Mouse (Mus musculus): Measurements from ENCODE around the gene Olfr315. TPM values are rescaled to one million over a fixed set of nuclear protein-coding genes. Genes with fewer than 3 reads are reported as not detected.
"Not testable (repeated sequence)": the region's sequence is repeated elsewhere in the genome, so short reads cannot be mapped to it uniquely, and the experiment has no call there.

The Olfr315 gene
- polyA plus RNA-seq, 1 experiment from 2014 or later = not detected

GRCm38 (mm10) chr11:58828937-58829336 lies 55.9 kb downstream of the Olfr315 start, which contains the start of gene Olfr312:
Olfr312 (plus strand) TSS chr11:58829237.
- not testable (repeated sequence) for H3K9me3 ChIP-seq (replicated peaks); H3K4me2 ChIP-seq; H3K4me3 ChIP-seq; H3K9ac ChIP-seq; H3K4me1 ChIP-seq (replicated peaks); H3K27ac ChIP-seq (ENCODE audit: poor library complexity, severe bottlenecking); H3K27me3 ChIP-seq (replicated peaks); ATAC-seq (ENCODE audit: insufficient number of reproducible peaks, low FRiP score); H3K36me3 ChIP-seq

GRCm38 (mm10) chr11:58829764-58830163 lies 56.8 kb downstream of the Olfr315 start:
- Histone ChIP-seq H3K4me3 (no peak overlapping the region), H3K36me3 (no peaks in the 10 kb centered on the region), H3K9me3 (replicated peaks) (no peaks in the 10 kb centered on the region), H3K27ac (ENCODE audit: poor library complexity, severe bottlenecking) (no peak overlapping the region), H3K9ac (no peak overlapping the region), H3K4me1 (replicated peaks) (no peaks in the 10 kb centered on the region), H3K4me2 (no peak overlapping the region), H3K27me3 (replicated peaks) (no peaks in the 10 kb centered on the region)
- ATAC-seq (ENCODE audit: insufficient number of reproducible peaks, low FRiP score) = no peak
- WGBS = 70% methylated on average over 3 of the region's 3 CpGs

Other genes starting within 250 kb of the Olfr315 start
- not detected in 2 replicates for gene Olfr330, start 238.4 kb upstream of the Olfr315 start, polyA plus RNA-seq (2016; fragmentation: Nextera tagmentation; extraction: Ambion mirVana)
- gene Olfr329-ps, start 226.8 kb upstream of the Olfr315 start, polyA plus RNA-seq (2016; fragmentation: Nextera tagmentation; extraction: Ambion mirVana) = not detected in 2 replicates
- gene Olfr328, start 217.6 kb upstream of the Olfr315 start, polyA plus RNA-seq (2016; fragmentation: Nextera tagmentation; extraction: Ambion mirVana) = not detected in 2 replicates
- not detected in 2 replicates for gene Olfr224, start 202.6 kb upstream of the Olfr315 start, polyA plus RNA-seq (2016; fragmentation: Nextera tagmentation; extraction: Ambion mirVana)
- not detected in 2 replicates for gene Olfr325, start 195.5 kb upstream of the Olfr315 start, polyA plus RNA-seq (2016; fragmentation: Nextera tagmentation; extraction: Ambion mirVana)
- not detected in 2 replicates for gene Olfr324, start 178.1 kb upstream of the Olfr315 start, polyA plus RNA-seq (2016; fragmentation: Nextera tagmentation; extraction: Ambion mirVana)
- gene 2210407C18Rik, start 157.1 kb upstream of the Olfr315 start, polyA plus RNA-seq (2016; fragmentation: Nextera tagmentation; extraction: Ambion mirVana) = not detected in 2 replicates
- not detected in 2 replicates for gene Olfr323, start 142.7 kb upstream of the Olfr315 start, polyA plus RNA-seq (2016; fragmentation: Nextera tagmentation; extraction: Ambion mirVana)
- 1.5 and 2.0 TPM in 2 replicates for gene Trim58, start 132.7 kb upstream of the Olfr315 start, polyA plus RNA-seq (2016; fragmentation: Nextera tagmentation; extraction: Ambion mirVana)
- gene Olfr322, start 114.4 kb upstream of the Olfr315 start, polyA plus RNA-seq (2016; fragmentation: Nextera tagmentation; extraction: Ambion mirVana) = not detected in 2 replicates
- gene Olfr320, start 92.1 kb upstream of the Olfr315 start, polyA plus RNA-seq (2016; fragmentation: Nextera tagmentation; extraction: Ambion mirVana) = not detected in 2 replicates
- gene Olfr319, start 74.0 kb upstream of the Olfr315 start, polyA plus RNA-seq (2016; fragmentation: Nextera tagmentation; extraction: Ambion mirVana) = not detected in 2 replicates
- gene Olfr318, start 49.2 kb upstream of the Olfr315 start, polyA plus RNA-seq (2016; fragmentation: Nextera tagmentation; extraction: Ambion mirVana) = not detected in 2 replicates
- not detected in 2 replicates for gene Olfr317, start 34.0 kb upstream of the Olfr315 start, polyA plus RNA-seq (2016; fragmentation: Nextera tagmentation; extraction: Ambion mirVana)
- not detected in 2 replicates for gene Olfr316, start 20.5 kb upstream of the Olfr315 start, polyA plus RNA-seq (2016; fragmentation: Nextera tagmentation; extraction: Ambion mirVana)
- 0.10 TPM in 1 of 2 replicates, not detected in the other for gene Olfr314, start 9.8 kb downstream of the Olfr315 start, polyA plus RNA-seq (2016; fragmentation: Nextera tagmentation; extraction: Ambion mirVana)
- gene Fam183b, start 28.8 kb downstream of the Olfr315 start, polyA plus RNA-seq (2016; fragmentation: Nextera tagmentation; extraction: Ambion mirVana) = 0.65 and 1.1 TPM in 2 replicates
- gene Olfr313, start 41.8 kb downstream of the Olfr315 start, polyA plus RNA-seq (2016; fragmentation: Nextera tagmentation; extraction: Ambion mirVana) = 0.18 TPM in 1 of 2 replicates, not detected in the other
- gene Olfr312, start 56.0 kb downstream of the Olfr315 start, polyA plus RNA-seq (2016; fragmentation: Nextera tagmentation; extraction: Ambion mirVana) = 0.10 and 0.12 TPM in 2 replicates
- not detected in 2 replicates for gene Olfr311, start 66.1 kb downstream of the Olfr315 start, polyA plus RNA-seq (2016; fragmentation: Nextera tagmentation; extraction: Ambion mirVana)
- gene Gm12258, start 74.0 kb downstream of the Olfr315 start, polyA plus RNA-seq (2016; fragmentation: Nextera tagmentation; extraction: Ambion mirVana) = 4.6 and 5.4 TPM in 2 replicates
- 3.6 and 4.8 TPM in 2 replicates for gene 2810021J22Rik, start 94.0 kb downstream of the Olfr315 start, polyA plus RNA-seq (2016; fragmentation: Nextera tagmentation; extraction: Ambion mirVana)
- 4.4 and 5.1 TPM in 2 replicates for gene Zfp39, start 131.0 kb downstream of the Olfr315 start, polyA plus RNA-seq (2016; fragmentation: Nextera tagmentation; extraction: Ambion mirVana)
- gene Btnl10, start 144.7 kb downstream of the Olfr315 start, polyA plus RNA-seq (2016; fragmentation: Nextera tagmentation; extraction: Ambion mirVana) = 0.11 and 0.13 TPM in 2 replicates
- gene Rnf187, start 165.7 kb downstream of the Olfr315 start, polyA plus RNA-seq (2016; fragmentation: Nextera tagmentation; extraction: Ambion mirVana) = 208 and 213 TPM in 2 replicates
- gene Hist3h2ba, start 175.7 kb downstream of the Olfr315 start, polyA plus RNA-seq (2016; fragmentation: Nextera tagmentation; extraction: Ambion mirVana) = 8.5 and 11.6 TPM in 2 replicates
- gene Hist3h2a, start 181.5 kb downstream of the Olfr315 start, polyA plus RNA-seq (2016; fragmentation: Nextera tagmentation; extraction: Ambion mirVana) = 26.5 and 28.4 TPM in 2 replicates
- 1.1 and 1.5 TPM in 2 replicates for gene Trim17, start 181.5 kb downstream of the Olfr315 start, polyA plus RNA-seq (2016; fragmentation: Nextera tagmentation; extraction: Ambion mirVana)
- gene Trim11, start 204.9 kb downstream of the Olfr315 start, polyA plus RNA-seq (2016; fragmentation: Nextera tagmentation; extraction: Ambion mirVana) = 27.6 and 30.8 TPM in 2 replicates

Data from heart, embryonic 12.5 days (tissue).